Mouse (Mus musculus): ENCODE results near the gene Ciapin1.

The Ciapin1 gene

DNA sequence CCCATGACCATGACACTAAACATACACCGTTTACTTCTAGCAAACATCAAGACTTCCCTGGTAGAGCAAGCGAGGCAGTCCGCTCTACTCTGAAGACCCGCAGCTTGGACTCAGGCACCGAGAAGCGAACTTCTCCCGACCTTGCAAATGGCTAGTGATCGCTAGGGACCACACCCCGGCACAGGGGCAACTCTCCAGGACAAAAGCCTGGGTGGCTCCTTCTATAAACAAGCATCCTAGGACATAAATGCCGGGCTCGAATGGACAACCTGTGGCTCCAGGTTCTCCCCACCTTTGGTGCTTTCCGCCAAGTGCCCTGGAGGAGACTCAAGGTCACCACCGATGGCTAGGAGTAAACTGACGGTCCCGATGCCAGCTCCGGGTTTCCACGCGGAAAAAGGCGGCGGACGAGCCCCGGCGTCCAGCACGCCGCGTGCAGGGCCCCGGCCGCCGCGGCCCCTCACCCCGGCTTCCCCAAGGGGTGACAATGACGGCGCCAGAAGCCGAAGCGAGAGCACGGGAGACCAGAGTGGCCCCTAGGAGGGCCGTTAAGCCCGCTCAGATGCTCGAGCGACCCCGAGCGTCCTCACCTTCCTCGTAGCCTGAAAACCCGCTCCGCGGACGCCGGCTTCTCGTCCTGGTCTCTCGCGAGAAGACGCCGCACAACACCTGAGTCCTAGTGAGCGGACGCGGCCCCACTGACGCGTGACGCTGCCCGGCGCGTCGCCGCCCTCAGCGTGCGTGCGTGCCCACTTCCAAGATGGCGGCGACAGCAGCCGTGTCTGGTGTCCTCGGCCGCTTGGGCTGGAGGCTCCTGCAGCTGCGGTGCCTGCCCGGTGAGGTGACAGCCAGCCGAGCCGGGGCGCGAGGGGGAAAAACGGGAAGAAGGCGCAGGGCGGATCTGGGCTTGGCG is at the start of gene Ciapin1, which contains the start of gene Coq9:
Ciapin1 (minus strand) TSS at position 697 of the 913 bp plus-strand sequence.
Coq9 (plus strand) TSS at position 660 of the 913 bp plus-strand sequence.
- DNase-seq = peak; percentile 95 to 98

DNA sequence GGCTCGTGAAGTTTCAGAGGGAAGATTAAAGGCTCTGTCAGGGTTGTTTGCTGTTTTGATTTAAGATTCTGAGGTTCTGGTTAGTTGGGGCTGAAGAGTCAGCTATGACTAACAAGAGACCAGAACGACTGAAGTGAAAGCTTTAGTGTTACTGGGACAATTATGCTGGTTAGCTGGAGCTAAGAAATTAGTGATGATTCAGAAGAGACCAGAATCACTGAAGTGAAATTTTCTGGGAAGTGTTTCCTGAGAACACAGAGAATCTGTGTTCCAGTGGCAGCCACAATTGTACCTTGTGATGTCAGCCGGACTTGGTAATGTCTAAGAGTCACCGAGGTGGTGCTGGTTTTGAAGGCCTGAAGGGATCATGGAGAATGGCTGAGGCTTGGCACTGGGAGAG is 42.6 kb upstream of the Ciapin1 start:
- no peak for DNase-seq

DNA sequence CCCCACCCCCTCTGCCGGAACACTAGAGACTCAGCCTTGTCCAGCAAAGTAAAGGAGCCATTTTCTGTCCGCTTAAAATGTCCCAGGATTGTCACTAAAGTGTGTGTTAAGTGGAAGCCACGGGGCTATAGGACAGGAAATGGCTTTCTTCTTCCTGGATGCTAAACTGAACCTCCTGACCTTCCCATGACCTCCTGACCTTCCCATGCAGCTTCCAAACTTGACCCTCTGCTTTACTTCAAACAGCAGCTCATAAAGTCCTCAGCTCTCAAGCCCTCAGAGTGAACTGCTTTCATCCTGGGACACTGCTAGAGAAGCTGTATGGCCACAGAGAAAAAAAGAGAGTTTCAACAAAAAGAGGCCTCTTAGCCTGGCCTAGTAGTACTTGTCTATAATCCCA is 38.7 kb upstream of the Ciapin1 start:
- DNase-seq = no peak

DNA sequence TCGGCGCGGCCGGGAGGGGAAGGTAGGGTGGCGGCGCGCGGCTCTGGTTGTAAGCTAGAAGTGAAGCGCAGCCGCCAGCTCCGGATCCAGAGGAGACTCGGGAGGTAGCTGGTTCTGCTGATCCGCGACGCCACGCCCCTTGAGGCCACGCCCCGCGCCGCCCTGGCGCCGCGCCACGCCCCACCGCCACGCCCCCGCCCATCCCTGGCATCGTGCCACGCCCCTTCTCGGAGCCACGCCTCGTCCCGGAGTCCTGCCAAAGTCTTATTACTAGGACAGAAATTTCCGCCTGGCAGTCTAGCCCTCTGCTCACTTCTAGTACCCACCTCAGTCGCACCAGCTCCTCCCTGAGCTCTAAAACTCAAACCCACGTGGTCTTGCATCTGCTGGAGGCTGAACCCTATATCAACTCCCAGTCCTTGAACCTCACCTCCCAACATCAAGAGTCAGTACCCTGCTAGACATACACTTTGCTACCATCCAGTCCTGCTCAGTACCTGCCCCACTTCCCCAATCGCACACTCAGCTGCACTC is 38.1 kb upstream of the Ciapin1 start, which contains the start of gene Dok4:
Dok4 (minus strand) TSS at position 134 of the 534 bp plus-strand sequence.
- peak; percentile 97 for DNase-seq

DNA sequence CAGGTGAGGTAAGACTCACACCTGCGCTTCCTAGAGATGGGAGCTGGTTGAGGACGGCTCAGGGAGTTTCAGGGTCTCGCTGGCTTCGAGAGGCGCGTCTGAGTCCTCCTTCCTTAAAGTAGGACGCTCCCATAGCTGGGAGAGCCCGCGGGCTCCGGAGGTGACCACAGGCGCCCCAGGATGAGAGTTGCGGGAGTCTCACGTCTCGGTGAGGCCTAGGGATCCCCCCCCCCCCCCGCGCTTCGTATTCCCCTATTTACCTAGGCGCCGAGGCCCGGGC is 37.7 kb upstream of the Ciapin1 start:
- no peak for DNase-seq

DNA sequence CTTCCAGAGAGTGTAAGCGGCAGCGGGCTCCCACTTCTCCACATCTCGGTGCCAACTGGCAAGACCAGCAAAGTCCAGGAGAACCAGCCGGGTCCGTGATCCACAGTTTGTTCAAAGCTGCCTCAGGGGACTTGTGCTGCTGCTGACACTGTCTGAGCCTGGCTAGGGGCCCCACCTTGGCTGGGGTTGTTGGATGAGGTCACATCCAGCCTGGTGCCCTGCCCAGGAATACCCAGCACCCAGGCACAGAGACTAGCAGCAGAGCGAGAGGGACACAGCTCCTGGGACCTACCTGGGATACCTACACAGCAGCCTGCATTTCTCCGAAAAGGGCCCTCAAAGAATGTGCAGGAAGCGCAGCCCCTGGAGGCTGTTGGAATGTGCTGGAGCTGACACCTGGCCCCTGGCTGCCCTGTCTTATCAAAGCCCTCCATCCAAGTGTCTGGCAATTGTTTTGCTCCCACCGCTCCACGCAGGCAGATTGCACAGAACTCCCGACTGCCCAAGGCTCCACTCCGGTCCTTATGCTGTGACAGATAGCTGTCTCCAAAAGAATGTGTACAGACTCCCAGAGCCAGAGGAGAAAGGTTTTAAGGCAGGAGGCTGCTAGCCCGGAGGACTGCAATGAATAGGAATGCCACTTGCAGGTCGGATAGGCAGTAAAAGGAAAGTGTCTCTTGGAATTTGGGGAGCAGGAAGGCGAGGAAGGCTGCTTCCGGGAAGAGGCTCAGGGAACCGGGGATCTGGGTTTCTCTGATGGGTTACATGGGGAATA is 37.1 kb upstream of the Ciapin1 start:
- DNase-seq = peak in 1 of 2 experiments; percentile 38

DNA sequence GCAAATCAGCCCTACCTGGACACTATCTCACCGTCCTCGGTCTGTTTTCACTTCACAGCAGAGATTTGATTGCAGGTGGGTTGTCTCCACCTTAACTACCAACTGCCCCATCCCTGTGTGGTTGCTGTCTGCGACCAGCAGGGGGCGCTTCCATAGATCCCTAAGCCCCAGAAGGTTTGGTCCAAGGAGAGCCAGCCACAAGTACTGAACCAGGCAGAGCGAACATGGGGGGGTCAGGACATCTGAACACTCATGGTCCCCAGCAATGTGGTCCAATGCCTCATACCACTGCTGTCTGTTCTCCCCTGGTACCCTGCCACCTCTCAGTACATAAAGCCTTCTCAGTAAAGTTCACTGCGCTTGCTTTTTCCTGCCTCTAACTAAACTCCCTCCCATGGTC is 36.2 kb upstream of the Ciapin1 start:
- DNase-seq = peak; percentile 84 to 87

DNA sequence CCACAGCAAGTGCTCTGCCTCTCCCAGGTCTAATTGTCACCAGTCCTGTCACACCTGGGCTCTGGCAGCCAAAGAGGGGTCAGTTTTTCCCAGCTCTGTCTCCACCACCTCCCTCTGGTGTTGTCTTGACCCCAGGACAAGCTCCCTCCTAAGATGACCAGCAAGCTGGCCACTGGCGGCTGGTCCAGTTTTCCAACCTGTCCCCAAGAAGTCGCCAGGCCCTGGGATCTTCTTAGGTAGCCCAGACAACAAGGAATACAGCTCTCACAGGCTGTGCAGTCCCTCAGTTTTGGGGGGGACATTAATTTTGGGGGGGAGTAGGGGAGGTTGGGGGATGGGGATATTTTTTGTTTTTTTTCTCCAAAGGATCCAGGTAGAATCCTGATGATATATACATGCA is 34.4 kb upstream of the Ciapin1 start:
- no peak for DNase-seq

DNA sequence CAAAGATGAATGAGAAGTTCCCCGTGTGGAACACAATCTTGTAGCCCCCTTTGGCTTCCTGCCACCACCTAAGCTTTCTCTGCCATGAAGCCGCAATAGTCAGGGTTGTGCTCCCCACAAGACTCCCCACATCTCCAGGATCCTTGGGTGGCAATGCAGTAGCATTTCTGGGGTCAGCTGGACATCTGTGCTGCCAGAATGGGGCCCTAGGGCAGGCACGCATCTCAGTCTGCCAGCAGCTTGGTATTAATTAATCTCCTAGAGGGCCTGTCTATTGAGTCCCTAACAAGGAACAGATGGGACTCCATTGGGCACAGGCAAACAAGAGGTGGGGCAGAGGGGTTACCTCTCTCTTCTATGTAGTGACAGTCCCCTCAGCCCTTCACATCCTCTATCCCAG is 34.0 kb upstream of the Ciapin1 start:
- no peak for DNase-seq

DNA sequence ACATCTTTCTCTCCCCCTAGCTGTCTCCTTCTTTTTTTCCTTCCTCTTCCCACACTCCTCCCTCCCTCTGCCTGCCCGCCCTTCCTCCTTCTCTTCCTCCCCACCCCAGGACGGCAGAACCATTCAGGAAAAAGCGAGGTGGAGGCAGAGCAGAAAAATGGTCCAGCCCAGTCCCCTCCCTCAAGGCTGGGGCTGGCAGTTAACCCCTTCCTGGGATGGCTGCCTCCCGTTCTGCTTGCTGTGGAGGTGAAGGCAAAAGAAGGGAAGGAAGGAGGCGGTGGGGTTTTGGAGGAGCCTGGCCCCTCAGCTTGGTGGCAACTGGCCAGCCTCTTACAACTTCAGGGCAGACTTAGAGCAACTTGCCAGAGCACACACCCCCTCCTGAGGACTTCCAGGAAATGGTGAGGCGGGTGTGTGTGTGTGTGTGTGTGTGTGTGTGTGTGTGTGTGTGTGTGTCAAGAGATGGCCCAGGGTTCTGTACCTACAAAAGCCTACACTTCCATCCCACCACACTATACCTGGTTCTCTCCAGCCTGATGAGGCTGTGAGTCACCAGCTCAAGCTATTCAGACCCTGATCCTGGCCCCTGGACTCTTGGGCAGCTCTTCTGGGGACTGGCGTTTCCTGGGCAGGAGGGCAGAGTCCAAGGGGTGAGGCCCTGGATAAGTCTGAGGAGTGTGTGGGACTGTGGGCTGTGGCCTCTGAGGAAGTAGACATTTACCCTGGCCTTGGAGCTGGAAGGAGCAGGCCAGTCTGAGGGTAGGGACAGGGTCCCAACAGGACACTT is 33.1 kb upstream of the Ciapin1 start:
- DNase-seq = peak; percentile 76 to 83

DNA sequence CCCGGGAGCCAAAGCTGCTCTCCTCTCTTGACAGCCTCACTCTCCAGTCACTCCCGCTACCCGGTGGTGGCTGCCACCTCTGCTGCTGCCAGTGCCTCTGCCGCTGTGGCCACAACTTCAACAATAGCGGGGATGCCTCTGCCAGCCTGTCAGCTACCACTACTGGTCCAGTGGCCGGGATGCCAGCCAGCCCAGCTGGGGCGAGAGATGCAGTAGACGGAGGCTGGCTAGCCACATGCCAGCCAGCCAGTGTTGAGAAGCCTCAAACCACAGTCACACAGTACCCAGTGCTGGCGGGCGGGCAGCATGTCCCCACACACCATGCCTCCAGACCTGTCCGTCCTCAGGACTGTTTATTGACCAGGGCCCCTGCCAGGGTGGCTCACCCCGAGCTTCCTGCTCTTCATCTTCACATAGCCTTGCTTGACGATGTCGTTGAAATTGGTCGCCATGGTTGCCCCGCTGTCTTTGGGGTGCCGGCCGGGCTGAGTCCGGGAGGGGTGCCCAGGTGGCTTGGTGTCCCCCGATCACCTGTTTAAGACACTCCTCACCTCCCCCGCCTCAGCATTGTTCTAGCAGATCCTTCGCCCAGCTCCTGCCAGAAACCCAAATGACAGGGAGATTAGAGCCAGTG is 32.4 kb upstream of the Ciapin1 start:
- DNase-seq = peak in 1 of 2 experiments; percentile 51

DNA sequence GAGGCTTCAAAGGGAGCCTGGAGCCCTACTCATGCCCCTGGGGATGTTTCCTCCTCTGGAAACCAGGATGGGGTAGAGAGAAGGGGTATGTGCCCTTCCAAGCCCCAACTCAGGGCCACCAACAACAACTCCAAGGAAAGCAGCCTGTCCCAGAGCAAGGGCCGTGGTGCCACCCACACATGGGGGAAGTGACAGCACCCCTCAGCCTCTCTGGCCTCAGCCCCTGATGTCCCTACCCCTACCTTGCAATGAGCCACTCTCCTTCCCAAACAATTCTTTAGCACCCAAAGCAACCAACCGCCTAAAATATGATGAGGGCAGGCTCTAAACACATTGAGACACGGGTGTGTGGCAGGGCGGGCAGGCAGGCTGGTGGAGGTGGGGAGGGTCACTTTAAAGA is 31.8 kb upstream of the Ciapin1 start:
- no peak for DNase-seq

DNA sequence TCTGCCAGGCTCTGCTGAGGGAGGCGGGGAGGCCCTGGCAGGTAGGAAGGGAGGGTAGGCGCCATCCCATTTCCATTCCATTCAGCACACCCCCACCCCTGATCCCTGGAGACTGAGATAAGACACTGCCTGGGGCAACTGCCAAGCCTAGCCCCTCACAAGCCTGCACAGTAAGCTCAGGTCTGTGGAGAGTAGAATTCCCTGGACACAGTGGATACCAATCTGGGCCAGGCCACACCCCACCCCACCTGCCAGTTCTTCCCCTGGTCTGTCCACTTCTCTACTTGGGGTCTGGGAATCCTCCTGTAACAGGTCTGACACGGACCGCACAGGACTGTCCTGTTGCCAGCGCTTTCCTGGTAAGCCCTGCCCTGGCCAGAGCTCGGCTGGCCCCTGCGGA is 31.0 kb upstream of the Ciapin1 start:
- no peak for DNase-seq

DNA sequence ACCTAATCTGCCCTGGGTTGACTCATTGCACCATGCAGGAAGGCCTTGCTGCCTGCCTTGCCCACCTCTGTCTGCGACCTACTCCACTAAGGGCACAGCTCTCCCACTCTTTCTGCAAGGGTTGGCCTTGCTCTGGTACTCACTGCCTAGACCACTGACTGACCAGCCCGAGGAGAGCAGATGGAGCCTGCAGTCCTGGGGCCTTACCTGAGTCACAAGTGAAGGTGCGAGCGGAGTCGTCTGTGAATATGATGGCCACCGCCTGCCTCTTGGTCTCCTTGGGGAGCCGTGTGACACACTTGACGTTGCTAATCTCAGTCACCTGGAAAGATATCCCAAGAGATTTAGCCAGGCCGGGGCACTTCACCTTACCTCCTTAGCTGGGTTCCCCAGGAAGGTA is 28.8 kb upstream of the Ciapin1 start:
- no peak for DNase-seq

DNA sequence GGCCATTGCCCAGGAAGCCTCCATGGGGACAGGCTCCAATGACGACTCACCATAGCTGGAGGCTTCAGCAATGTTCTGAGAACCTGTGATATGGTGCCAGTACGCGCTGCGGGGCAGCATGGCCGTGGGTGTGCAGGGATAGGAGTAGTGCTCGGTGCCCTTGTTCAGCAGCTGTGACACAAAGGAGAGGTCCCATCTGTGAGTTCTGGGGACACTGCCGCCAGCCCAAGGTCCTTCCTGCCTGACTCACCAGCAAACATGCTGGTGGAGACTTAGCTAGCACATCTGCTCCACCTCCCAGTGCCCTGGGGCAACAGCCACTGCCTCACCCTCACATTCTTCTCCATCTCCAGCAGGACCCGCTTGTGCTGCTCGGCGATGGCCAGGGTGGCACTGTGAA is 27.1 kb upstream of the Ciapin1 start:
- no peak for DNase-seq

DNA sequence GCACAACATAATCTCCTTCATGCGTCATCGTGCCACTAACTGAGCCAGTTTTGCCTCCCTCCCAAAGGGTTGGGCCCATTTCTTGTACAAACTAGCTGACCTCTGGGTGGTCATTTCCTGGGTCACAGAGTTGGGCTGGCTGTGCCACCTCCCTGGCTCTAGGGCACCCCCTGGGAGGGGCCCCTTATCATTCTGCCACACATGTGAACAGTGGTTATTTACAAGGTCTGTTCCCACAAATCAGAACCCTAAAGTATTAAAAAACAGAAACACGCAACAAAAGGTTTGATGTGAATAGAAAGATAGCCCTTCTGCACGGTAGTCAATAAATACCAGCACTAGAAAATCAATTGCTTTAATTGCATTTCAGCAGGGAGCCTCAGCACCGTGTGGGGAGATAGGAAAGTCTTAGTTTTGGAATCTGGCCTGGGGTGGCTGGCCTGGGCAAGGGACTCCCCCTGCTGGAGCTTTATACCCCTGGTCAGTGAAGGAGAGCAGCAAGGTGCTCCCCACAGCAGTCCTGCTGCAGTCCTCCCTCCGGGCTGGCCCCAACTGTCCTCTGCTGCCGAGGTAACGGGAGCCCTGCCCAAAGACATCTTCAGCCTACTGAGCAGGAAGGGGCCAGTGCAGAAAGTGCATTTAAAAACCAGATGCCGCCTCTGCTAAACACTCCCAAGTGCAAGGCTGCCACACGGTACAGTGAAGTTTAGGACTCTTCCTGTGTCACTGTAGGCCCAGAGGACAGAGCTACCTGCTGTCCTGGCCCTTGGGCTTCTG is 25.9 kb upstream of the Ciapin1 start:
- no peak for DNase-seq

DNA sequence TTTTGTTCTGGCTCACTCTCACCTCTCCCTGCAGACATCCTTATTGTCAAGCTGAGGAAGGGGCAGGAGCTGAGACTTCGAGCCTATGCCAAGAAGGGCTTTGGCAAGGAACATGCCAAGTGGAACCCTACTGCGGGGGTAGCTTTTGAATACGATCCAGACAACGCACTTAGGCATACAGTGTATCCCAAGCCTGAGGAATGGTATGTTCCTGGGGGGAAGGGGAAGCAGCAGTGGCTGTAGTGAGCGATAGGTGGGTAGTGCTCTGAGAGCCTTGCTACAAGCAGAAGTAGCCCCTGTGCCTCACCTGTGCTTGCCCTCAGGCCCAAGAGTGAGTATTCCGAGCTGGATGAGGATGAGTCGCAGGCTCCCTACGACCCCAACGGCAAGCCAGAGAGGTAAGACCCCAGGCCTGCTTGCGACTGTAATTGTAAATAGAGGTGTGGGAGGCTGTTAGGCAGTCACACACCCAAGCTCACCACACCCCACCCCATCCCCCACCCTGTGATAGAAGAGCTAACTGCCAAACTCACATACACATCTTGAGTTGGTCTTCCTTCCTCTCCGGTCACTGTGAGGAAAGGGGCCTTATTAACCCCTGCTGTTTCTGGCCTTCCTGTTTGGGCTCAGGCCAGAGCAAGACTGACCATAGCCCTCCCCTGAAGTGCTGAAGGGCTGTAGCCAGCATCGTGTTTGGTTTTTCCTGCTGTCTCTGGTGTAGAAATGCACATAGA is 24.5 kb upstream of the Ciapin1 start:
- DNase-seq = peak in 1 of 2 experiments; percentile 48

DNA sequence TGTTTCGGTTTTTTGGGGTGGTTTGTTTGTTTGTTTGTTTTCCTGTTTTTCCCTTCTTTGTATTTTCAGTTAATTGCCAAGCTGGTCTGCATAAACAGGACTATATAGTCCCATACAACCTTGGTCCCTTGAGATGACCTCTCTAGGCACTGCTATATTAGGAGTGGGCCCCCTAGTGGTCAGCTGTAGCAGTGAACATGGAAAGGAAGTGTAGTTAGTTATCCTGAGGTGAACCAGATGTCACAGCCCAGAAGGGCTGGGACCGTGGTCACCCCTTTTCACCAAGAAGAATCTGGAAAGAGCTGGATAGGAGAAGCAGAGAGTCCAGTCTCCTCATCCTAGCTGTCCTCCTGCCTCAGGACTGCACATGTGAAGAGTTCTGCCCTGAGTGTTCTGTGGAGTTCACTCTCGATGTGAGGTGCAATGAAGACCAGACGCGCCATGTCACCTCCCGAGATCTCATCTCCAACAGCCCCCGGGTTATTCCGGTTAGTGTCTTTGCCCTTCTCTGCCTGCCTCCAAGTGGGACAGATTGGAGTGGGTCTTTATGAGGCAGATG is 23.3 kb upstream of the Ciapin1 start:
- DNase-seq = peak; percentile 83 to 87

DNA sequence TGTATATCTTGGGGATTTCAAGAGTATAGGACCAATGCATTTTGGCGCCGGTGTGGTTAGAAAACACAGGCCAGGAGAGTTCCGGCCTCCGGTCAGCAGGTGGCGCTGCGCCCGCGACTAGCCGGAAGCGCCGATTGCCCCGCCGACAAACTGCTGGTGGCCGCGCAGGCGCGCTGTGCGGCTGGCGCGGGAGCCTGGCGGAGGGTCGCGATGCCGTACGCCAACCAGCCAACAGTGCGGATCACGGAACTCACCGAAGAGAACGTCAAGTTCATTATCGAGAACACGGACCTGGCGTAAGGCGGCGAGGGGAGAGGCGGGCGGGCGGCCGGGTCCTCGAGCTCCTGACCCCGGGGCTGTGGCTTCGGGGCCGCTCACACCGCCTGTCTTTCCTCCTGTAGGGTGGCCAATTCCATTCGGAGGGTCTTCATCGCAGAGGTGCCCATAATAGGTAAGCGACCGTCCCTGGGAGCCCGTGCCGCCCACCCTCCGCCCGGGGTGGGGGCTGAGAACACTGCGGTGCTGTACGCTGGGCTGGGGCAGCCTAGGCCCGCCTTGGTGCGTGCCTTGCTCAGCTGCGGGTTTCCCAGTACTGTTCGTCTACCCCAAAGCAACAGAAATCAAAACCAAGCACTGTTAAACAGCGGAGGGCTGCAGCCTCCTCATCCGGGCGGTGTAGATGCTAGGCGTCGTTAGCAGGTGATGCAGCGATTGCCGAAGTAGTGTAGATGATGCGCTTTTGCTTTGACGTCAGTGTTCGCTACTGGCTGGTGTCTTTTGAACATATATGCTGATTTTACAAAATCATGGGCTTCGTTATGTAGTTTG is 19.4 kb upstream of the Ciapin1 start, which contains the start of gene Polr2c:
Polr2c (plus strand) TSS at position 105 of the 828 bp plus-strand sequence.
- DNase-seq = peak; percentile 95

DNA sequence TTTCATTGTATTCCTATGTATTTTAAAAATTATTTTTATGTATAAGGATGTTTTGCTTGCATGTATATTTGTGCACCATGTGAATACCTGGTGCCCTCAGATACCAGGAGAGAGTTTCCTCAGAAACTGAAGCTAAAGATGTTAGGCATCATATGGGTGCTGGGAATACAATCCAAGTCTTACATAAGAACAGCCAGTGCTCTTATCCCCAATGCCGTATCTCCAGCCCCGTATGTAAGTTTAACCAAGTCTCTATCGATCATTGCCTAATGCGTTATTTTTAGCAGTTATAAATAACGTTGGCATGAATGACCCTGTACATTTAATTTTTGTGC is 18.8 kb upstream of the Ciapin1 start:
- DNase-seq = no peak
